Mouse (Mus musculus): ENCODE results near the gene Fbxl12. TPM values are rescaled to one million over a fixed set of nuclear protein-coding genes. Genes with fewer than 3 reads are reported as not detected.
"Not testable (repeated sequence)": the region's sequence is repeated elsewhere in the genome, so short reads cannot be mapped to it uniquely, and the experiment has no call there.

The Fbxl12 gene
- 15.3 and 15.8 TPM in 2 replicates for polyA plus RNA-seq (2014; fragmentation: Nextera tagmentation; extraction: Ambion mirVana)

- H3K4me1 ChIP-seq (ENCODE audit: control insufficient read depth, insufficient read depth, low read length), result peaks cover 18% of the 10 kb centered on the region
- H3K9me3 ChIP-seq (ENCODE audit: control insufficient read depth, low read length), result no peaks in the 10 kb centered on the region
- no peaks in the 10 kb centered on the region for H3K27me3 ChIP-seq (ENCODE audit: control insufficient read depth, insufficient read depth, low read length)
- ATAC-seq (ENCODE audit: insufficient read depth, low FRiP score, low TSS enrichment) (no peak), DNase-seq (ENCODE audit: low spot score) (peak; percentile 81)
- peak within 1 kb of the TSS; percentile 97 for H3K4me2 ChIP-seq (ENCODE audit: low read depth)
- WGBS, result under 1% methylated on average over 43 of the region's 43 CpGs
- 0 out of 2 replicates have a peak, but pooled peaks cover 2% of the 10 kb centered on the region for H3K36me3 ChIP-seq (ENCODE audit: control insufficient read depth, insufficient read depth, low read length)
- peak within 1 kb of the TSS; percentile 50 for H3K4me3 ChIP-seq (ENCODE audit: low read depth, low read length)
- H3K9ac ChIP-seq (ENCODE audit: low read length), result peak within 1 kb of the TSS; percentile 65
- H3K27ac ChIP-seq (ENCODE audit: low read depth, low read length), result peak within 1 kb of the TSS; percentile 36
Observed at GRCm38 (mm10) chr9:20644360-20645081, at the start of gene Fbxl12. TSS of gene Fbxl12 (minus strand) at chr9:20644767.

- H3K36me3 ChIP-seq (ENCODE audit: control insufficient read depth, insufficient read depth, low read length), result no peaks in the 10 kb centered on the region
- H3K4me1 ChIP-seq (ENCODE audit: control insufficient read depth, insufficient read depth, low read length), result peaks cover 45% of the 10 kb centered on the region
- no peak overlapping the region for H3K9ac ChIP-seq (ENCODE audit: low read length)
- no peak overlapping the region for H3K4me3 ChIP-seq (ENCODE audit: low read depth, low read length)
- 89% methylated on average over 3 of the region's 3 CpGs for WGBS
- H3K9me3 ChIP-seq (ENCODE audit: control insufficient read depth, low read length), result no peaks in the 10 kb centered on the region
- no peak for DNase-seq (ENCODE audit: low spot score)
- no peak overlapping the region for H3K4me2 ChIP-seq (ENCODE audit: low read depth)
- H3K27me3 ChIP-seq (ENCODE audit: control insufficient read depth, insufficient read depth, low read length), result no peaks in the 10 kb centered on the region
- ATAC-seq (ENCODE audit: insufficient read depth, low FRiP score, low TSS enrichment), result no peak
- H3K27ac ChIP-seq (ENCODE audit: low read depth, low read length), result no peak overlapping the region
Observed at GRCm38 (mm10) chr9:20692863-20693262, 48.3 kb upstream of the Fbxl12 start.

- DNase-seq (ENCODE audit: low spot score); ATAC-seq (ENCODE audit: insufficient read depth, low FRiP score, low TSS enrichment); H3K27ac ChIP-seq (ENCODE audit: low read depth, low read length); H3K9ac ChIP-seq (ENCODE audit: low read length); H3K27me3 ChIP-seq (ENCODE audit: control insufficient read depth, insufficient read depth, low read length); H3K9me3 ChIP-seq (ENCODE audit: control insufficient read depth, low read length); H3K4me2 ChIP-seq (ENCODE audit: low read depth); H3K4me3 ChIP-seq (ENCODE audit: low read depth, low read length); H3K36me3 ChIP-seq (ENCODE audit: control insufficient read depth, insufficient read depth, low read length): not testable (repeated sequence)
- WGBS, result 84% methylated on average over 2 of the region's 2 CpGs
- H3K4me1 ChIP-seq (ENCODE audit: control insufficient read depth, insufficient read depth, low read length), result peaks cover 30% of the 10 kb centered on the region
Observed at GRCm38 (mm10) chr9:20690449-20690848, 45.9 kb upstream of the Fbxl12 start.

- Histone ChIP-seq H3K9ac (ENCODE audit: low read length) (no peak overlapping the region), H3K4me2 (ENCODE audit: low read depth) (no peak overlapping the region), H3K36me3 (ENCODE audit: control insufficient read depth, insufficient read depth, low read length) (no peaks in the 10 kb centered on the region), H3K4me1 (ENCODE audit: control insufficient read depth, insufficient read depth, low read length) (peaks cover 24% of the 10 kb centered on the region), H3K4me3 (ENCODE audit: low read depth, low read length) (no peak overlapping the region), H3K9me3 (ENCODE audit: control insufficient read depth, low read length) (no peaks in the 10 kb centered on the region), H3K27ac (ENCODE audit: low read depth, low read length) (peak overlapping the region; percentile 78), H3K27me3 (ENCODE audit: control insufficient read depth, insufficient read depth, low read length) (no peaks in the 10 kb centered on the region)
- ATAC-seq (ENCODE audit: insufficient read depth, low FRiP score, low TSS enrichment), result peak; percentile 48
- WGBS, result 2% methylated on average over 4 of the region's 4 CpGs
- DNase-seq (ENCODE audit: low spot score), result peak; percentile 66
Observed at GRCm38 (mm10) chr9:20689913-20690312, 45.3 kb upstream of the Fbxl12 start.

- Histone ChIP-seq H3K4me2 (ENCODE audit: low read depth) (no peak overlapping the region), H3K9me3 (ENCODE audit: control insufficient read depth, low read length) (no peaks in the 10 kb centered on the region), H3K9ac (ENCODE audit: low read length) (no peak overlapping the region), H3K4me1 (ENCODE audit: control insufficient read depth, insufficient read depth, low read length) (peaks cover 19% of the 10 kb centered on the region), H3K27me3 (ENCODE audit: control insufficient read depth, insufficient read depth, low read length) (no peaks in the 10 kb centered on the region), H3K4me3 (ENCODE audit: low read depth, low read length) (no peak overlapping the region), H3K27ac (ENCODE audit: low read depth, low read length) (peak overlapping the region; percentile 78), H3K36me3 (ENCODE audit: control insufficient read depth, insufficient read depth, low read length) (no peaks in the 10 kb centered on the region)
- WGBS, result 54% methylated on average over 1 of the region's 1 CpGs
- DNase-seq (ENCODE audit: low spot score), result no peak
- no peak for ATAC-seq (ENCODE audit: insufficient read depth, low FRiP score, low TSS enrichment)
Observed at GRCm38 (mm10) chr9:20689403-20689802, 44.8 kb upstream of the Fbxl12 start.

GRCm38 (mm10) chr9:20685081-20685861, 40.7 kb upstream of the Fbxl12 start:
- H3K9me3 ChIP-seq (ENCODE audit: control insufficient read depth, low read length), result no peaks in the 10 kb centered on the region
- no peak overlapping the region for H3K27ac ChIP-seq (ENCODE audit: low read depth, low read length)
- no peaks in the 10 kb centered on the region for H3K27me3 ChIP-seq (ENCODE audit: control insufficient read depth, insufficient read depth, low read length)
- no peak overlapping the region for H3K4me3 ChIP-seq (ENCODE audit: low read depth, low read length)
- peaks cover 9% of the 10 kb centered on the region for H3K4me1 ChIP-seq (ENCODE audit: control insufficient read depth, insufficient read depth, low read length)
- no peaks in the 10 kb centered on the region for H3K36me3 ChIP-seq (ENCODE audit: control insufficient read depth, insufficient read depth, low read length)
- ATAC-seq (ENCODE audit: insufficient read depth, low FRiP score, low TSS enrichment), result no peak
- no peak overlapping the region for H3K4me2 ChIP-seq (ENCODE audit: low read depth)
- DNase-seq (ENCODE audit: low spot score), result no peak
- H3K9ac ChIP-seq (ENCODE audit: low read length), result no peak overlapping the region
- 59% methylated on average over 17 of the region's 17 CpGs for WGBS

GRCm38 (mm10) chr9:20682389-20682722, 37.8 kb upstream of the Fbxl12 start:
- Histone ChIP-seq H3K4me1 (ENCODE audit: control insufficient read depth, insufficient read depth, low read length) (no peaks in the 10 kb centered on the region), H3K27me3 (ENCODE audit: control insufficient read depth, insufficient read depth, low read length) (no peaks in the 10 kb centered on the region), H3K4me3 (ENCODE audit: low read depth, low read length) (no peak overlapping the region), H3K9me3 (ENCODE audit: control insufficient read depth, low read length) (no peaks in the 10 kb centered on the region), H3K36me3 (ENCODE audit: control insufficient read depth, insufficient read depth, low read length) (no peaks in the 10 kb centered on the region), H3K4me2 (ENCODE audit: low read depth) (no peak overlapping the region), H3K9ac (ENCODE audit: low read length) (no peak overlapping the region), H3K27ac (ENCODE audit: low read depth, low read length) (no peak overlapping the region)
- ATAC-seq (ENCODE audit: insufficient read depth, low FRiP score, low TSS enrichment) (no peak), DNase-seq (ENCODE audit: low spot score) (no peak)
- 77% methylated on average over 2 of the region's 2 CpGs for WGBS

- 52% methylated on average over 6 of the region's 7 CpGs for WGBS
- no peak overlapping the region for H3K4me2 ChIP-seq (ENCODE audit: low read depth)
Observed at GRCm38 (mm10) chr9:20681546-20682388, 37.2 kb upstream of the Fbxl12 start.

More at GRCm38 (mm10) chr9:20681546-20682388, 37.2 kb upstream of the Fbxl12 start:
- H3K27me3 ChIP-seq (ENCODE audit: control insufficient read depth, insufficient read depth, low read length), result no peaks in the 10 kb centered on the region
- no peak for DNase-seq (ENCODE audit: low spot score)
- no peak overlapping the region for H3K9ac ChIP-seq (ENCODE audit: low read length)
- no peak overlapping the region for H3K27ac ChIP-seq (ENCODE audit: low read depth, low read length)
- ATAC-seq (ENCODE audit: insufficient read depth, low FRiP score, low TSS enrichment), result peak; percentile 15; the same call in 1 of the 2 replicates
- no peaks in the 10 kb centered on the region for H3K36me3 ChIP-seq (ENCODE audit: control insufficient read depth, insufficient read depth, low read length)
- H3K9me3 ChIP-seq (ENCODE audit: control insufficient read depth, low read length), result no peaks in the 10 kb centered on the region
- no peaks in the 10 kb centered on the region for H3K4me1 ChIP-seq (ENCODE audit: control insufficient read depth, insufficient read depth, low read length)
- H3K4me3 ChIP-seq (ENCODE audit: low read depth, low read length), result no peak overlapping the region

Measured in neural tube, embryonic 11.5 days (tissue).